Mouse (Mus musculus) kidney, embryonic 16.5 days (tissue): ENCODE data around the gene Fzd7. TPM values are rescaled to one million over a fixed set of nuclear protein-coding genes. Genes with fewer than 3 reads are reported as not detected.

Experiments used
- ATAC-seq: fragments of 200-750 bp; cut with Nextera tagmentation; 2 replicates; pipeline ENCODE4 v1.8.0; 2017; ENCODE audit warnings: moderate TSS enrichment; ENCODE audit not compliant: low FRiP score, low TSS enrichment
- H3K27ac ChIP-seq: fragments of 300-500 bp; sonication (generic); 2 replicates; pipeline ENCODE4 v1.5.1; 2014; ENCODE audit warnings: low read length
- H3K27me3 ChIP-seq: fragments of 300-500 bp; sonication (generic); 2 replicates; pipeline ENCODE4 v1.6.1; 2014; ENCODE audit warnings: low read length, control low read depth, mixed read lengths; ENCODE audit not compliant: insufficient read depth
- H3K36me3 ChIP-seq: fragments of 300-500 bp; sonication (generic); 2 replicates; pipeline ENCODE4 v1.6.1; 2014; ENCODE audit warnings: low read length, control low read depth, mixed read lengths; ENCODE audit not compliant: insufficient read depth
- H3K4me1 ChIP-seq: fragments of 300-500 bp; sonication (generic); 2 replicates; pipeline ENCODE4 v1.6.1; 2014; ENCODE audit warnings: low read length, control low read depth, mixed read lengths; ENCODE audit not compliant: insufficient read depth
- H3K4me2 ChIP-seq: fragments of 300-500 bp; sonication (generic); replicated peaks from 2 replicates; pipeline ENCODE4 v1.6.1; 2014; ENCODE audit warnings: low read depth, low read length
- H3K4me3 ChIP-seq: fragments of 300-500 bp; sonication (generic); 2 replicates; pipeline ENCODE4 v1.5.1; 2014; ENCODE audit warnings: mild to moderate bottlenecking, low read length
- H3K9ac ChIP-seq: fragments of 300-500 bp; sonication (generic); replicated peaks from 2 replicates; pipeline ENCODE4 v1.6.1; 2014; ENCODE audit warnings: low read length
- H3K9me3 ChIP-seq: fragments of 300-500 bp; sonication (generic); 2 replicates; pipeline ENCODE4 v1.6.1; 2016; ENCODE audit warnings: low read length, control low read depth
- WGBS: fragments of 180-500 bp; shearing (Covaris S2); extraction: QIAGEN DNeasy Blood & Tissue Kit; methylation state at CpG from one replicate; pipeline ENCODE4 v1.1.7; 2014; 5-methylcytosine and 5-hydroxymethylcytosine counted together
- polyA plus RNA-seq: library from polyadenylated mRNA; unstranded; fragments of >200 nt; fragmentation: Nextera tagmentation; extraction: Ambion mirVana; gene quantifications from 2 replicates; pipeline ENCODE4 v1.2.1, GENCODE M21; 2015

The Fzd7 gene
- polyA plus RNA-seq, 1 experiment from 2014 or later = 16.0 TPM

- Histone ChIP-seq H3K27me3 (no peaks in the 10 kb centered on the region), H3K9me3 (no peaks in the 10 kb centered on the region), H3K9ac (no peak overlapping the region), H3K4me1 (peaks cover 10% of the 10 kb centered on the region; the same call in 1 of the 2 replicates), H3K27ac (no peak overlapping the region), H3K4me3 (no peak overlapping the region), H3K36me3 (no peaks in the 10 kb centered on the region), H3K4me2 (no peak overlapping the region)
- 36% methylated on average over 17 of the region's 17 CpGs for WGBS
- ATAC-seq = no peak
These were observed 17.3 kb upstream of the Fzd7 start for GRCm38 (mm10) chr1:59464696-59465639.

- 77% methylated on average over 9 of the region's 9 CpGs for WGBS
- H3K9me3 ChIP-seq = no peaks in the 10 kb centered on the region
- no peaks in the 10 kb centered on the region for H3K27me3 ChIP-seq
- H3K4me1 ChIP-seq = peaks cover 10% of the 10 kb centered on the region; the same call in 1 of the 2 replicates
- no peak overlapping the region for H3K4me3 ChIP-seq
- no peak overlapping the region for H3K4me2 ChIP-seq
- no peaks in the 10 kb centered on the region for H3K36me3 ChIP-seq
- no peak overlapping the region for H3K27ac ChIP-seq
- ATAC-seq = no peak
- H3K9ac ChIP-seq = no peak overlapping the region
These were observed 16.6 kb upstream of the Fzd7 start for GRCm38 (mm10) chr1:59465640-59466008.

- WGBS = 49% methylated on average over 4 of the region's 4 CpGs
- H3K4me3 ChIP-seq = no peak overlapping the region
- no peaks in the 10 kb centered on the region for H3K9me3 ChIP-seq
- ATAC-seq = no peak
- no peak overlapping the region for H3K4me2 ChIP-seq
- peaks cover 25% of the 10 kb centered on the region for H3K4me1 ChIP-seq
- H3K9ac ChIP-seq = no peak overlapping the region
- H3K36me3 ChIP-seq = no peaks in the 10 kb centered on the region
- H3K27me3 ChIP-seq = no peaks in the 10 kb centered on the region
- H3K27ac ChIP-seq = no peak overlapping the region
These were observed 13.1 kb upstream of the Fzd7 start for GRCm38 (mm10) chr1:59469170-59469569.

GRCm38 (mm10) chr1:59470766-59471165, 11.5 kb upstream of the Fzd7 start:
- WGBS = 56% methylated on average over 4 of the region's 4 CpGs
- Histone ChIP-seq H3K4me3 (no peak overlapping the region), H3K36me3 (no peaks in the 10 kb centered on the region), H3K9me3 (no peaks in the 10 kb centered on the region), H3K9ac (no peak overlapping the region), H3K27ac (no peak overlapping the region), H3K4me1 (peaks cover 17% of the 10 kb centered on the region), H3K4me2 (no peak overlapping the region), H3K27me3 (no peaks in the 10 kb centered on the region)
- no peak for ATAC-seq

- Histone ChIP-seq H3K4me2 (no peak overlapping the region), H3K9ac (no peak overlapping the region), H3K4me1 (peaks cover 18% of the 10 kb centered on the region), H3K27me3 (no peaks in the 10 kb centered on the region), H3K4me3 (no peak overlapping the region), H3K36me3 (no peaks in the 10 kb centered on the region), H3K27ac (no peak overlapping the region), H3K9me3 (no peaks in the 10 kb centered on the region)
- 14% methylated on average over 9 of the region's 11 CpGs for WGBS
- no peak; the same call in 1 of the 2 replicates for ATAC-seq
These were observed 9.7 kb upstream of the Fzd7 start for GRCm38 (mm10) chr1:59472368-59473180.

GRCm38 (mm10) chr1:59473181-59473555, 9.1 kb upstream of the Fzd7 start:
- Histone ChIP-seq H3K4me3 (no peak overlapping the region), H3K9me3 (no peaks in the 10 kb centered on the region), H3K27ac (no peak overlapping the region), H3K9ac (no peak overlapping the region), H3K27me3 (no peaks in the 10 kb centered on the region), H3K36me3 (no peaks in the 10 kb centered on the region), H3K4me1 (peaks cover 18% of the 10 kb centered on the region), H3K4me2 (no peak overlapping the region)
- ATAC-seq = no peak
- WGBS = 22% methylated on average over 4 of the region's 4 CpGs

GRCm38 (mm10) chr1:59475618-59476017, 6.6 kb upstream of the Fzd7 start:
- no peak overlapping the region for H3K9ac ChIP-seq
- no peak for ATAC-seq
- no peak overlapping the region for H3K4me3 ChIP-seq
- H3K27ac ChIP-seq = no peak overlapping the region
- no peaks in the 10 kb centered on the region for H3K9me3 ChIP-seq
- whole genome bisulfite sequencing = 21% methylated on average over 2 of the region's 2 CpGs
- H3K4me2 ChIP-seq = no peak overlapping the region
- no peaks in the 10 kb centered on the region for H3K36me3 ChIP-seq
- H3K27me3 ChIP-seq = no peaks in the 10 kb centered on the region
- peaks cover 29% of the 10 kb centered on the region for H3K4me1 ChIP-seq

GRCm38 (mm10) chr1:59478911-59479310, 3.3 kb upstream of the Fzd7 start:
- H3K9ac ChIP-seq = no peak overlapping the region
- H3K4me3 ChIP-seq = no peak overlapping the region
- H3K27ac ChIP-seq = no peak overlapping the region
- no peaks in the 10 kb centered on the region for H3K9me3 ChIP-seq
- no peaks in the 10 kb centered on the region for H3K27me3 ChIP-seq
- H3K4me1 ChIP-seq = peaks cover 22% of the 10 kb centered on the region
- no peak for ATAC-seq
- H3K4me2 ChIP-seq = no peak overlapping the region
- no peaks in the 10 kb centered on the region for H3K36me3 ChIP-seq
- WGBS = 54% methylated on average over 3 of the region's 3 CpGs

GRCm38 (mm10) chr1:59480821-59481455, 1.3 kb upstream of the Fzd7 start:
- peak; percentile 62; the same call in 1 of the 2 replicates for ATAC-seq
- Histone ChIP-seq H3K27me3 (no peaks in the 10 kb centered on the region), H3K4me2 (peak overlapping the region; percentile 87), H3K36me3 (no peaks in the 10 kb centered on the region), H3K9ac (peak overlapping the region; percentile 69), H3K4me1 (peaks cover 27% of the 10 kb centered on the region), H3K4me3 (peak overlapping the region; percentile 82), H3K9me3 (no peaks in the 10 kb centered on the region), H3K27ac (peak overlapping the region; percentile 98)
- 3% methylated on average over 23 of the region's 23 CpGs for WGBS
